Mouse (Mus musculus) liver, embryonic 15.5 days (tissue): Measurements from ENCODE around the gene Psmb4. TPM values are rescaled to one million over a fixed set of nuclear protein-coding genes. Genes with fewer than 3 reads are reported as not detected.

Experiments
- ATAC-seq: fragments of 200-750 bp; cut with Nextera tagmentation; 2 replicates; pipeline ENCODE4 v1.8.0; 2017; ENCODE audit warnings: moderate number of reproducible peaks, mild to moderate bottlenecking, moderate library complexity; ENCODE audit not compliant: insufficient read depth
- H3K27ac ChIP-seq: fragments of 300-500 bp; sonication (generic); replicated peaks from 2 replicates; pipeline ENCODE4 v1.5.1; 2015; ENCODE audit warnings: mild to moderate bottlenecking, inconsistent platforms
- H3K27me3 ChIP-seq: fragments of 300-500 bp; sonication (generic); 2 replicates; pipeline ENCODE4 v1.6.1; 2015; ENCODE audit warnings: mild to moderate bottlenecking, inconsistent platforms
- H3K36me3 ChIP-seq: fragments of 300-500 bp; sonication (generic); replicated peaks from 2 replicates; pipeline ENCODE4 v1.6.1; 2015; ENCODE audit warnings: moderate library complexity, mild to moderate bottlenecking, inconsistent platforms
- H3K4me1 ChIP-seq: fragments of 300-500 bp; sonication (generic); replicated peaks from 2 replicates; pipeline ENCODE4 v1.6.1; 2015; ENCODE audit warnings: inconsistent platforms
- H3K4me2 ChIP-seq: fragments of 300-500 bp; sonication (generic); 2 replicates; pipeline ENCODE4 v1.6.1; 2015; ENCODE audit warnings: moderate library complexity, mild to moderate bottlenecking, inconsistent platforms
- H3K4me3 ChIP-seq: fragments of 300-500 bp; sonication (generic); replicated peaks from 2 replicates; pipeline ENCODE4 v1.5.1; 2015; ENCODE audit warnings: mild to moderate bottlenecking, inconsistent platforms
- H3K9ac ChIP-seq: fragments of 300-500 bp; sonication (generic); 2 replicates; pipeline ENCODE4 v1.6.1; 2015; ENCODE audit warnings: moderate library complexity, mild to moderate bottlenecking, inconsistent platforms
- H3K9me3 ChIP-seq: fragments of 300-500 bp; sonication (generic); replicated peaks from 2 replicates; pipeline ENCODE4 v1.6.1; 2016; ENCODE audit warnings: inconsistent platforms
- WGBS: fragments of 180-500 bp; shearing (Covaris S2); methylation state at CpG from one replicate; pipeline ENCODE4 v1.1.7; 2015; ENCODE audit warnings: mixed read lengths; ENCODE audit not compliant: insufficient replicate concordance; 5-methylcytosine and 5-hydroxymethylcytosine counted together
- polyA plus RNA-seq: library from polyadenylated mRNA; unstranded; fragments of >200 nt; fragmentation: Nextera tagmentation; extraction: Ambion mirVana; gene quantifications from 2 replicates; pipeline ENCODE4 v1.2.1, GENCODE M21; 2015

Psmb4 gene
- polyA plus RNA-seq, 1 experiment from 2014 or later: 166 TPM

DNA sequence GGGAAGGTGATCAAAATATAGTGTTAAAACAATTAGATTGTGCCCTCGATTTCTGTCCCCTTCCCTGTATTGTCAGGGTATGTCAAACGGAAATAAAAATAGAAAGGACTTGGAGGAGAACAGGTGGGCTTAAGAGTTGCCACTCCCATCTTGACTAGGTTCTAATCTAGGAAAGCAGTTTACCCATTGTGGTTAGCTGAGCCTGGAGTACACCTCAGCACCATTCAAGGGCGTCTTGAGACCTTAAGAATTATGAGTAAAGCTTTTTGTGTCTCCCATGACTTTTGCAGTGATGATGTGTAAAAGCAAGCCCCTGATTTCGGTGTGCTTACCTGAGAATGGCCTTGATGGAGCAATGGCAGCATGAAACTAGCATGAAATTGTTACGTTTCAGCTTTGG, 47.7 kb downstream of the Psmb4 start:
- no peaks in the 10 kb centered on the region; the same call in 1 of the 2 replicates for H3K27me3 ChIP-seq
- WGBS: 42% methylated on average over 5 of the region's 5 CpGs
- no peak for ATAC-seq
- peaks cover 24% of the 10 kb centered on the region for H3K4me1 ChIP-seq
- H3K4me3 ChIP-seq: peak overlapping the region; percentile 89
- H3K9me3 ChIP-seq: no peaks in the 10 kb centered on the region
- H3K9ac ChIP-seq: peak overlapping the region; percentile 84; the same call in 1 of the 2 replicates
- no peaks in the 10 kb centered on the region for H3K36me3 ChIP-seq
- H3K4me2 ChIP-seq: peak overlapping the region; percentile 85
- no peak overlapping the region for H3K27ac ChIP-seq

DNA sequence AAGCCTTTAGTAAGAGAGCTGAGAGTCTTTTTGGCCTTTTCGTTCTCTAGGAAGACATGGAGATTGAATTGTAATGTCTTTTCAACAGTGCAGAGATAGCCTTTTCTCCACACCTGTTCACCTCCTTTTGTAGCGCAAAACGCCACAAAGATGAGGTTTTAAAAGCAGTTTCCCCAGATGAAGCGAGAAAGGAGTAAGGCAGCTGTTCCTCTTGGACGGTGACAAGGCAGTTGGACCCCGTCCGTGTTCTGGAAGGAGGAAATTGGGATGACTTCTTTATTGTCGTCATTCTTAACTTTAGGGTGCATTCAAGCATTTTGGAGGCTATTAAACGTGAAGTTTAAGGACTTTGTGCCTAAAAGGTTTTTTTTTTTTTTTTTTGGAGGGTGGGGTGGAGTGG, 48.1 kb downstream of the Psmb4 start:
- peaks cover 24% of the 10 kb centered on the region for H3K4me1 ChIP-seq
- 16% methylated on average over 9 of the region's 9 CpGs for WGBS
- peak overlapping the region; percentile 84 for H3K9ac ChIP-seq
- ATAC-seq: no peak
- H3K27ac ChIP-seq: peak overlapping the region; percentile 91
- H3K4me2 ChIP-seq: peak overlapping the region; percentile 85
- H3K27me3 ChIP-seq: no peaks in the 10 kb centered on the region; the same call in 1 of the 2 replicates
- no peaks in the 10 kb centered on the region for H3K36me3 ChIP-seq
- H3K4me3 ChIP-seq: peak overlapping the region; percentile 89
- H3K9me3 ChIP-seq: no peaks in the 10 kb centered on the region

DNA sequence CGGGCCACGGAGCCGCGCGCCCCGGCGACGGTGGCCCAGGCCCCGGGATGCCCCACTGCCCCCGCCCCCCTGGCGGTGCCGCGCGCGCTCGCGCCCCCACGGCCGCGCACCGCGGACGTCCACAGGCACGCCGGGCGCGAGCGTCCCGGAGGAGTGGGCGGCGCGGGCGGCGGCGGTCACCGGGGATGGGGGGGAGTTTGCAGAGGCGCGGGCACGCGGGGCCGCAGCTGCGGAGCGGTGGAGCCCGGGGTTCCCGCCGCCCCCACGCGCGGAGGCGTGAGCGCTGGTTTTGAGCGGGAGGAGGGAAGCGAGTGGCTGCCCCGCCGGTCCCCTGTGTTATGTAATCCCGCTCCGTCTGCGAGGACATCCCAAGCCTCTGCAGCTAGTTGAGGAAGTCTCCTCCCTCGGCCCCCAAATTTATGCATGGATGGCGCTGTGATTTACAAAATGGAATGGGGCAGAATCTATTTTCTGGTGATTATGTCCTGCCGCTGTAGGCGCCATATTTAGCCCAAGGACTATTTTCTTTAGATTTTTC, 48.7 kb downstream of the Psmb4 start:
- peak; percentile 55 for ATAC-seq
- H3K4me1 ChIP-seq: peaks cover 24% of the 10 kb centered on the region
- H3K4me3 ChIP-seq: peak overlapping the region; percentile 89
- no peaks in the 10 kb centered on the region; the same call in 1 of the 2 replicates for H3K27me3 ChIP-seq
- WGBS: 1% methylated on average over 62 of the region's 62 CpGs
- no peaks in the 10 kb centered on the region for H3K36me3 ChIP-seq
- peak overlapping the region; percentile 84 for H3K9ac ChIP-seq
- H3K4me2 ChIP-seq: peak overlapping the region; percentile 85
- no peaks in the 10 kb centered on the region for H3K9me3 ChIP-seq
- H3K27ac ChIP-seq: peak overlapping the region; percentile 91

DNA sequence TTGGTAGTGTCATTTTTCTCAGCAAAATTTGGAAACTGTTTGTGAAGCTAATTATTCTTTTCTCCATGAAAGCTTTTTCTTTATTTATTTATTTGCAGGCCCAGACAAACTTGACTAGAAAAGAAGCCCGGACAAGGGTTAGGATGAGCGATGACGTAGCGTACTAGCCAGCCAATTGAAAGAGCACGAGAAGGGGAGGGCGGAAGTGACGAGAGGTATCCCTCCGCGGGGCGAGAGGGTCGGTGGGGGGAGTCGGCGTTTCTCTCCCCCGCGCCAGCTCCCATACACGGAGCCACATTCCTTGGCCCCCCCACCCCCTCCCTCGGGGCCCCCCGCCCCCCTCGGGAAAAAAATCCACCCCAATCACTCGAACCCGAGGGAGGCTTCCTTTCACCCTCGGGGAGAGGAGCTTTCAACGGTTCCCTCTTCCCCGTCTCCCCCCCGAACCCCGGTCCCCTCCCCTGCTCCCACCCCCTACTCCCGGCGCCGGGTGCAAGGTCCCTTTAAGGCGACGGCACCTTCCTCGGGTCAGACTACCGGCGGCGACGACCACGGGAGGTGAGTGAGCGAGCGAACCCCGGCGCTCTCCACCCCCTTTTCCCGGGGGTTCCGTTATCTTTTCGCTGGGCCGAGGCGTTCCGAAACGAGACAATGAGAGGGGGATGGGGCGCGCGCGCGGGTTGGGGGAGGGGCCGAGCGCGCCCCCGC, 49.4 kb downstream of the Psmb4 start, which contains the start of gene Pogz:
Gene Pogz (plus strand): TSS at position 385 of the 708 bp plus-strand sequence.
- peak within 1 kb of the TSS; percentile 85 for H3K4me2 ChIP-seq
- under 1% methylated on average over 53 of the region's 57 CpGs for WGBS
- ATAC-seq: peak; percentile 89

DNA sequence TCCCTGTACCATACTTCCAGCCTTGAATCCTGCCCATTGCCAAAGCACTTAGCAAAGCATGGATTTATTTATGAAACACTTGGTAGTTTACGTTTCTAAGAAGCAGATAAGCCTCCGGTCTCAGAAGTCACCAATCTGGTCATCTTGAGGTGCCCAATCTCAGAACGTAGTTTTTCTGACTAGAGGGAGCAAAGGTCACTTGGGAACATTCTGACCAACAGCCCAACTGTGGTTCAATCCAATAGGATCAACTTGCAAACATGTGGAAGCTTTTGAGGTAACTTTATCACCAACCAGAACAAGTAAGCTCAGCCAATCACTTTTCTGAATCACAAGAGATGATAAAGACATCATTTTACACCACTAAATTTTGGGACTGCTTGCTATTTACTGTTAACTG, 51.4 kb downstream of the Psmb4 start:
- no peaks in the 10 kb centered on the region for H3K9me3 ChIP-seq
- H3K9ac ChIP-seq: no peak overlapping the region
- 54% methylated on average over 3 of the region's 3 CpGs for WGBS
- no peak overlapping the region for H3K4me2 ChIP-seq
- no peak overlapping the region for H3K4me3 ChIP-seq
- H3K4me1 ChIP-seq: peaks cover 37% of the 10 kb centered on the region
- H3K27me3 ChIP-seq: no peaks in the 10 kb centered on the region; the same call in 1 of the 2 replicates
- ATAC-seq: no peak
- H3K36me3 ChIP-seq: no peaks in the 10 kb centered on the region
- H3K27ac ChIP-seq: no peak overlapping the region

More for the DNA sequence above, 49.4 kb downstream of the Psmb4 start, which contains the start of gene Pogz:
- no peaks in the 10 kb centered on the region for H3K36me3 ChIP-seq
- peak within 1 kb of the TSS; percentile 91 for H3K27ac ChIP-seq
- H3K9me3 ChIP-seq: no peaks in the 10 kb centered on the region
- H3K9ac ChIP-seq: peak within 1 kb of the TSS; percentile 84
- H3K4me1 ChIP-seq: peaks cover 31% of the 10 kb centered on the region
- peak within 1 kb of the TSS; percentile 89 for H3K4me3 ChIP-seq
- H3K27me3 ChIP-seq: no peaks in the 10 kb centered on the region; the same call in 1 of the 2 replicates

Other genes with a start within 250 kb of the Psmb4 start
- not detected in 2 replicates for gene Gm10972, start 243.8 kb downstream of the Psmb4 start, polyA plus RNA-seq
- gene Tuft1, start 228.1 kb downstream of the Psmb4 start, polyA plus RNA-seq: 10.9 and 12.6 TPM in 2 replicates
- 69.0 and 92.7 TPM in 2 replicates for gene Selenbp2, start 193.4 kb downstream of the Psmb4 start, polyA plus RNA-seq
- gene Cgn, start 100.5 kb downstream of the Psmb4 start, polyA plus RNA-seq: 11.2 and 14.1 TPM in 2 replicates
- 2.9 and 3.3 TPM in 2 replicates for gene Pogz, start 49.4 kb downstream of the Psmb4 start, polyA plus RNA-seq
- 98.5 and 126 TPM in 2 replicates for gene Selenbp1, start 46.1 kb upstream of the Psmb4 start, polyA plus RNA-seq
- gene Rfx5, start 67.1 kb upstream of the Psmb4 start, polyA plus RNA-seq: 1.3 and 1.5 TPM in 2 replicates
- 8.7 and 10.3 TPM in 2 replicates for gene Pi4kb, start 87.8 kb upstream of the Psmb4 start, polyA plus RNA-seq
- 7.2 and 7.4 TPM in 2 replicates for gene Zfp687, start 128.5 kb upstream of the Psmb4 start, polyA plus RNA-seq
- gene Psmd4, start 155.7 kb upstream of the Psmb4 start, polyA plus RNA-seq: 151 and 159 TPM in 2 replicates
- gene Pip5k1a, start 220.0 kb upstream of the Psmb4 start, polyA plus RNA-seq: 8.5 and 8.7 TPM in 2 replicates
- gene Vps72, start 224.1 kb upstream of the Psmb4 start, polyA plus RNA-seq: 31.4 and 36.6 TPM in 2 replicates
- gene Tmod4, start 237.5 kb upstream of the Psmb4 start, polyA plus RNA-seq: 0.53 and 0.88 TPM in 2 replicates
- 25.6 and 26.1 TPM in 2 replicates for gene Scnm1, start 247.1 kb upstream of the Psmb4 start, polyA plus RNA-seq
- gene Lysmd1, start 247.1 kb upstream of the Psmb4 start, polyA plus RNA-seq: 7.1 and 8.3 TPM in 2 replicates